Mouse (Mus musculus) lung, postnatal 0 days (tissue): ENCODE data around the gene Tie1.

Source experiments
- CTCF ChIP-seq: IDR thresholded peaks from 2 replicates; pipeline ENCODE4 v1.5.1; 2016; ENCODE audit warnings: antibody characterized with exemption, mild to moderate bottlenecking
- EP300 ChIP-seq: IDR thresholded peaks from 2 replicates; pipeline ENCODE4 v1.6.1; 2016; ENCODE audit warnings: antibody characterized with exemption, mild to moderate bottlenecking, control low read depth

DNA sequence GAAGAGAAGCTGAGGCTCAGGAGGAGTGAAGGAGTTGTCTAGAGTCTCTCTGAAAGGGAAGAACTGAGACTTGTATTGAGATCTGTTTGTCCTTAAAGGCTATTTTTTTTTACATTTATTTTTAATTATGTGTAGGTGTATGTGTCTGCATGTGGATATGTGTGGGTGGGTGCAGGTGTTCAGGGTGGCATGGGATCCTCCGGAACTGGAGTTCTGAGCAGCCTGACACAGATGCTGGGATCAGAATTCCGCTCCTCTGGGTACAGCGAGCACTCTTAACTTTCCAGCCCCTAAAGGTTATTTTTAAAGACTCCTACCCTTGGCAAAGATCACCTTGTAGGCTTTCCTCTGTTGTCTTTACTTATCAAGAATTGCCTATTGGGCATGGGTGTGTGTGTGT, 24.9 kb downstream of the Tie1 start:
- TF ChIP-seq EP300 = no peak
- no peak for TF ChIP-seq CTCF
